Mouse (Mus musculus) C2C12 (cell line): ENCODE results near the gene Fam180a.

ENCODE experiments used
- CTCF ChIP-seq: IDR thresholded peaks from one replicate; pipeline ENCODE4 v1.5.1; 2011; ENCODE audit not compliant: control insufficient read depth, insufficient read depth, insufficient read length
- MAX ChIP-seq: IDR thresholded peaks from one replicate; pipeline ENCODE4 v1.6.1; 2011; ENCODE audit warnings: mild to moderate bottlenecking, control low read depth
- MYOD1 ChIP-seq: IDR thresholded peaks from one replicate; pipeline ENCODE4 v1.6.1; 2011; ENCODE audit warnings: low read depth; ENCODE audit not compliant: control insufficient read depth, insufficient read length
- MYOG ChIP-seq: IDR thresholded peaks from one replicate; pipeline ENCODE4 v1.6.1; 2011; ENCODE audit not compliant: control insufficient read depth, insufficient read length; ENCODE audit errors: extremely low read depth
- USF1 ChIP-seq: IDR thresholded peaks from one replicate; pipeline ENCODE4 v1.6.1; 2011; ENCODE audit warnings: low read depth, mild to moderate bottlenecking, control low read depth, moderate library complexity

DNA sequence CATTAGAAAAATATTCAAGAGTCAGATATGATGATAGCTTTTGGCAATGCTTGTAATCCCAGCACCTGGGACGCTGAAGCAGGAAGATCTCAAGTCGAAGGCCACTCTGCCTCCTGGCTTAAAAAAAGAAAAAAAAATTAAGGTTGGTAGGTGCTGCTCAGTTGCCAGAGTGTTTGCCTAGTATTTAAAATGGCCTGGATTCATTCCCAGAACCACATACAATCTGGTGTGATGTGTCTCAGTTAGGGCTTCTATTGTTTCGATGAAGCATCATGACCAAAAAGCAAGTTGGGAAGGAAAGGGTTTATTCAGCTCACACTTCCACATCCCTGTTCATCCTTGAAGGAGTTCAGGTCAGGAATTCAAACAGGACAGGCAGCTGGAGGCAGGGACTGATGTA lies 29.4 kb upstream of the Fam180a start:
- TF ChIP-seq CTCF (no peak), MAX (no peak), USF1 (no peak), MYOD1 (no peak), MYOG (no peak)
